Mouse (Mus musculus): ENCODE data around the gene Nt5c1b. TPM values are rescaled to one million over a fixed set of nuclear protein-coding genes. Genes with fewer than 3 reads are reported as not detected.
A peak's percentile ranks its signal among the peaks of the same experiment; 100 is the strongest.

The Nt5c1b gene
- polyA plus RNA-seq, 1 experiment from 2014 or later, result not detected

DNA sequence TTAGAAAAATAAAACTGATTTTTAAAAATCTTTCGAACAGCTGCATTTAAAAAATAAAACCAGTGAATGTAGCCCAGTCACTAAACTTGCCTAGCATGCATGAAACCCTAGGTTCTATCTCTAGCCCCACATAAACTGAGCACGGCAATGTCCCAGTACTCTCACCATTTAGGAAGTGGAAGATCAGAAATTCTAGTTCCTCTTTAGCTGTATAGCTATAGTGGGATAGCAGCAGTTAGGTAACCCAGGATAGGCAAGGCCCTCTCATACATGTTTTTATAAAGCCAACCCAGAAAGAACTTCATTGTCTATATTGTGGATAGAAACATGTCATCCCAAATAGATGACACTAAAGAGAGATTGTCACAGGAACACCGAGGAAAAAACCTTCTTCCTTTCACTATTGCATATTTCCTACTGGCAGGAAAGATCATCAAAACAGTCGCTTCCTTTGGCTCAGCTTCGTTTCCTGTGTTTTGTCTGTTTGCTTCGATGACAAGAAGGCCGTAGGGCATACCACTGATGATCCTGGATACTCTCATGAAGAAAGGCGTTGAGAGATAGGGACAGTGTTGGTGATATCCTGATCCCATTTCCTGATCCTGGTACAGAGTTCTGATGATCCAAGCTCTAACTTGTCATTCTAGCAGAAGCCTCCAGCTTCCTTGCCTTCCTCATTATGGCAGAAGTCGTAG, 32.8 kb downstream of the Nt5c1b start:
- 87% methylated on average over 9 of the region's 9 CpGs for WGBS
- ATAC-seq (ENCODE audit: insufficient number of reproducible peaks, low FRiP score, low TSS enrichment, low read depth), result no peak
- no peaks in the 10 kb centered on the region for H3K36me3 ChIP-seq (ENCODE audit: control insufficient read depth, insufficient read depth, low read length)

DNA sequence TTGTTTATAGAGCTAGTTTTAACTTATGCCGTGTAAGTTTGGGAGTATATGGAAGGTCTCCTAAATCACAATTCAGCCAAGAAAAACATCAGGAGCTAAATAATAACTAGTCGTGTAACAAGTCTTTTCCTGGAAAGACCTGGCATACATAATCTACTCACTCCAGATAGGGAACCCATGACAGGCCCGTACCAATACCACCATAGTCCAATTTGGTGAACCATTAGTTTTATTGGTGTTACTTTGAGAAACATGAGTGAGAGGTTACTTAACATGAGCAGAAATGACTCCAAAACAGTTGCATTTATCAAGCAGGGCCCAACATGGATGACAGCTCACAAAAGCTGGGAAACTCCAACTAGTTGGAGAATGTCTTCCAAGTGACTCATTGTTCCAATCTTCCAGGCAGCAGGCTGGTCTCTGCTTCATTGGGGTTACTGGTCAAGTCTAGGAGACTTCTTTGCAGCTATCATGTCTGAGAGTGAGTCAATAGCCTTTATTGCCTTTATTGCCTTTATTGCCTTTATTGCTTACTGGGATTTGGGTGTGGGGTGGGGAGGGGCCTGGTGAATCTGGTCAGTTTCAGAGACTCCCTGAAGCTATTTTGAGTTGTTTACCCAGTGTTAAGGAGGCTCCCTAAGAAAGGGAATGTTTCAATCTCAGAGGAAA, 40.9 kb downstream of the Nt5c1b start:
- ATAC-seq (ENCODE audit: insufficient number of reproducible peaks, low FRiP score, low TSS enrichment, low read depth), result no peak
- H3K4me1 ChIP-seq (ENCODE audit: control insufficient read depth, insufficient read depth, low read length), result no peaks in the 10 kb centered on the region
- DNase-seq (ENCODE audit: low spot score), result no peak
- H3K4me2 ChIP-seq (ENCODE audit: low read depth, severe bottlenecking), result no peak overlapping the region
- H3K27ac ChIP-seq (replicated peaks; ENCODE audit: low read depth, low read length), result no peak overlapping the region
- H3K36me3 ChIP-seq (ENCODE audit: control insufficient read depth, insufficient read depth, low read length), result no peaks in the 10 kb centered on the region
- no peak overlapping the region for H3K4me3 ChIP-seq (ENCODE audit: low read depth, low read length)
- H3K9ac ChIP-seq (ENCODE audit: low read length), result no peak overlapping the region
- WGBS, result 89% methylated on average over 3 of the region's 3 CpGs
- H3K27me3 ChIP-seq (ENCODE audit: control insufficient read depth, insufficient read depth, low read length), result no peaks in the 10 kb centered on the region
- H3K9me3 ChIP-seq (ENCODE audit: control insufficient read depth, low read length), result no peaks in the 10 kb centered on the region

More for the DNA sequence above, 32.8 kb downstream of the Nt5c1b start:
- H3K9ac ChIP-seq (ENCODE audit: low read length), result no peak overlapping the region
- H3K4me3 ChIP-seq (ENCODE audit: low read depth, low read length), result no peak overlapping the region
- H3K4me2 ChIP-seq (ENCODE audit: low read depth, severe bottlenecking), result no peak overlapping the region
- H3K27ac ChIP-seq (replicated peaks; ENCODE audit: low read depth, low read length), result no peak overlapping the region
- no peaks in the 10 kb centered on the region for H3K4me1 ChIP-seq (ENCODE audit: control insufficient read depth, insufficient read depth, low read length)
- no peaks in the 10 kb centered on the region for H3K27me3 ChIP-seq (ENCODE audit: control insufficient read depth, insufficient read depth, low read length)
- DNase-seq (ENCODE audit: low spot score), result no peak
- H3K9me3 ChIP-seq (ENCODE audit: control insufficient read depth, low read length), result no peaks in the 10 kb centered on the region

DNA sequence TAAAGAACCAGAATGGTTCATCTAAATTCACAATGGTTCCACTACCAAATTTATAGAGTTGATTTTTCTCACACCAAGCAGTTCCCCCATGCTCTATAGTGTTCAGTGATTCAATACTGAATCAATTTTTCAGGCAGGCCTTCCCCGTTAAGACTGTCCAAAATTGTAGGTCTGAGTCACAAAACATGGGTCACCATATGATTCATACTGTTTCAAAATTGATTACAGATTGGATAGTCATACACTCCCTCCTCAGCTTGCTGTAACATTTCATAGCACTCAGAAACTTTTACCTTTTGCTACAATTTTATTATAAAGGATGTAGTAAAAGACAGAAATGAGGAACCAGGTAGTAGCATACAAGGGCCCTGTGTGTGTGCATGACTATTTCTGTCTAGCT, 41.7 kb downstream of the Nt5c1b start:
- WGBS, result 85% methylated on average over 1 of the region's 1 CpGs
- Histone ChIP-seq H3K4me1 (ENCODE audit: control insufficient read depth, insufficient read depth, low read length) (no peaks in the 10 kb centered on the region), H3K36me3 (ENCODE audit: control insufficient read depth, insufficient read depth, low read length) (no peaks in the 10 kb centered on the region), H3K9ac (ENCODE audit: low read length) (no peak overlapping the region), H3K4me3 (ENCODE audit: low read depth, low read length) (no peak overlapping the region), H3K4me2 (ENCODE audit: low read depth, severe bottlenecking) (no peak overlapping the region), H3K27me3 (ENCODE audit: control insufficient read depth, insufficient read depth, low read length) (no peaks in the 10 kb centered on the region), H3K9me3 (ENCODE audit: control insufficient read depth, low read length) (no peaks in the 10 kb centered on the region), H3K27ac (replicated peaks; ENCODE audit: low read depth, low read length) (no peak overlapping the region)
- DNase-seq (ENCODE audit: low spot score) (no peak), ATAC-seq (ENCODE audit: insufficient number of reproducible peaks, low FRiP score, low TSS enrichment, low read depth) (no peak)

DNA sequence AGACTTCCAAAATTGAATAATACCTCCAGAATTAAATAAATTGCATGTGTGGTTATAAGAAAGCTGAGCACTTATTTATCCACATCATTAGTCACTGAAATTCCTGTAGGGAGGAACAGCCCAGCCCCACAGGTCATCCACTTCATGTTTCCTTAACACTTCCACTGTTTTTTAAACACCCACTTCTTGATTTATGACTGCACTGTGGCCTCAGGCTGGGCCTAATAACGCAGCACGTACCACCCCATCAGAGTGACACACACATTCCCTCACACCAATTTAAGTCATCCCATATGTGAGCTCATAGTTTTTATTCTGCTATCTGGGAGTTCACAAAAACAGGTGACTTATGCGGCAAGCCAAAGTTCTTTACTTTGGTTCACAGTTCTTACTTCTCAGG, 52.6 kb downstream of the Nt5c1b start:
- no peak for ATAC-seq (ENCODE audit: insufficient number of reproducible peaks, low FRiP score, low TSS enrichment, low read depth)

DNA sequence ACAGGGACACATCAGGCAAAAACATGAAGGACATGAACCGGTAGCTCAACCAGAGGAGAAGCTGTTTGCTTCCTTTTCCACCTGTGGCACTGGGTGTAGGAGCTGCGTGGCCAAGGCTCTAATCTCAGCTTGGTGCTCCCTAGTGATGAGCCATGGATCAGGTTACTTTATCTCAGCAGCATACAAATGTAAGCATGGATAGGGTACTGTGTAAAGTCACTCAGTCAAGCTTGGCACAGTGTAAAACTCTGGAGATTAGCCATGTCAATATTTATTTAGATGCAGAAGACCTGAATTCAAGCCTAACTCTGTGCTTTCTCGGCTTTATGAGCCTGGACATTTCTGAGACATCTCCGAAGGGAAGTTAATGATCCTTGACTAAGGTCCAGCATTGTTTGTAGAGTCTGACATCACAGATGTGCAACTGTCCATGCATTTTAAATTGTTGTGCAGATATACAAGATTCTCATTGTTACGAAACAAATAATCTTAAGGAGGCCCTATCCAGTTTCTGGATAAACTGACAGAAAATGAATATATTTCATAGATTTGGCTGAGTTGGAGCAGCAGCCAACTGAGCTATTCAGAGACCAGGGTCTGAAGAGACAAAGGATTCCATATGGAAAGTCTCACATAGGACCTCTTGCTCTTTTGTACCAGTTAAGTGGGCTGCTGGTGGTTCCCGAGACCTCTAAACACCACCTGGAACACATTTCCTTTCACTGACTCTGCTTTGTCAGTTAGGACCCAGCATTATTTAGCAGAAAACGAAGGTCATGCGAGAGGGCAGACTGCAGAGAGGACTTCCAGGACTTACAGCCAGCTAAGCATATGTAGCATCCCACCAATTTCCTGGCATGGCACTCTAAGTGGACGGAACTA, 56.5 kb downstream of the Nt5c1b start:
- H3K4me3 ChIP-seq (ENCODE audit: low read depth, low read length), result no peak overlapping the region
- no peak overlapping the region for H3K4me2 ChIP-seq (ENCODE audit: low read depth, severe bottlenecking)
- 54% methylated on average over 9 of the region's 9 CpGs for WGBS
- DNase-seq (ENCODE audit: low spot score) (no peak), ATAC-seq (ENCODE audit: insufficient number of reproducible peaks, low FRiP score, low TSS enrichment, low read depth) (no peak)
- H3K27me3 ChIP-seq (ENCODE audit: control insufficient read depth, insufficient read depth, low read length), result no peaks in the 10 kb centered on the region
- H3K27ac ChIP-seq (replicated peaks; ENCODE audit: low read depth, low read length), result no peak overlapping the region
- H3K9ac ChIP-seq (ENCODE audit: low read length), result no peak overlapping the region
- H3K9me3 ChIP-seq (ENCODE audit: control insufficient read depth, low read length), result no peaks in the 10 kb centered on the region
- no peaks in the 10 kb centered on the region for H3K36me3 ChIP-seq (ENCODE audit: control insufficient read depth, insufficient read depth, low read length)
- H3K4me1 ChIP-seq (ENCODE audit: control insufficient read depth, insufficient read depth, low read length), result no peaks in the 10 kb centered on the region

More for the DNA sequence above, 52.6 kb downstream of the Nt5c1b start:
- H3K9ac ChIP-seq (ENCODE audit: low read length), result no peak overlapping the region
- H3K36me3 ChIP-seq (ENCODE audit: control insufficient read depth, insufficient read depth, low read length), result no peaks in the 10 kb centered on the region
- no peaks in the 10 kb centered on the region for H3K4me1 ChIP-seq (ENCODE audit: control insufficient read depth, insufficient read depth, low read length)
- 19% methylated on average over 3 of the region's 3 CpGs for WGBS
- H3K27ac ChIP-seq (replicated peaks; ENCODE audit: low read depth, low read length), result no peak overlapping the region
- H3K27me3 ChIP-seq (ENCODE audit: control insufficient read depth, insufficient read depth, low read length), result no peaks in the 10 kb centered on the region
- DNase-seq (ENCODE audit: low spot score), result peak; percentile 49
- no peak overlapping the region for H3K4me2 ChIP-seq (ENCODE audit: low read depth, severe bottlenecking)
- H3K9me3 ChIP-seq (ENCODE audit: control insufficient read depth, low read length), result no peaks in the 10 kb centered on the region
- H3K4me3 ChIP-seq (ENCODE audit: low read depth, low read length), result no peak overlapping the region

DNA sequence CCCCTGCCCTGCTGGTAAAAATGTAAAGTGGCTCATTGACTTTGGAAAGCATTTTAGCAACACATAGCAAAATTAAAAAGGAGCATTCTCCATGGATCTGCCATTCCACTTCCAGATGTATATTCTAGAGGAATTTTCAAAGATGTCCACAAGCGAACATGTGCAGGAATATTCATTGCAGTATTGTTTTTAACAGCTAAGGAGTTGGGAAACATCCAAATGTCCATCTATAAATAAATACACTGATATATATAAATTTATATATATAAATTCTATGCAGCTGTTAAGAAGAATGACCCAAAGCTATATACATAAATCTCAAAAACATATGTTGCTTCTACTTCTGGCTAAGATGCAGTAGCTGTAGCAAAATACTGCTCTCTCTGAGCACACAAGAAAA, 61.2 kb downstream of the Nt5c1b start:
- no peak for ATAC-seq (ENCODE audit: insufficient number of reproducible peaks, low FRiP score, low TSS enrichment, low read depth)
- Histone ChIP-seq H3K27me3 (ENCODE audit: control insufficient read depth, insufficient read depth, low read length) (no peaks in the 10 kb centered on the region), H3K9ac (ENCODE audit: low read length) (no peak overlapping the region), H3K27ac (replicated peaks; ENCODE audit: low read depth, low read length) (no peak overlapping the region), H3K9me3 (ENCODE audit: control insufficient read depth, low read length) (no peaks in the 10 kb centered on the region), H3K36me3 (ENCODE audit: control insufficient read depth, insufficient read depth, low read length) (no peaks in the 10 kb centered on the region), H3K4me3 (ENCODE audit: low read depth, low read length) (no peak overlapping the region), H3K4me1 (ENCODE audit: control insufficient read depth, insufficient read depth, low read length) (no peaks in the 10 kb centered on the region), H3K4me2 (ENCODE audit: low read depth, severe bottlenecking) (no peak overlapping the region)
- DNase-seq (ENCODE audit: low spot score), result no peak
- 90% methylated on average over 1 of the region's 1 CpGs for WGBS

DNA sequence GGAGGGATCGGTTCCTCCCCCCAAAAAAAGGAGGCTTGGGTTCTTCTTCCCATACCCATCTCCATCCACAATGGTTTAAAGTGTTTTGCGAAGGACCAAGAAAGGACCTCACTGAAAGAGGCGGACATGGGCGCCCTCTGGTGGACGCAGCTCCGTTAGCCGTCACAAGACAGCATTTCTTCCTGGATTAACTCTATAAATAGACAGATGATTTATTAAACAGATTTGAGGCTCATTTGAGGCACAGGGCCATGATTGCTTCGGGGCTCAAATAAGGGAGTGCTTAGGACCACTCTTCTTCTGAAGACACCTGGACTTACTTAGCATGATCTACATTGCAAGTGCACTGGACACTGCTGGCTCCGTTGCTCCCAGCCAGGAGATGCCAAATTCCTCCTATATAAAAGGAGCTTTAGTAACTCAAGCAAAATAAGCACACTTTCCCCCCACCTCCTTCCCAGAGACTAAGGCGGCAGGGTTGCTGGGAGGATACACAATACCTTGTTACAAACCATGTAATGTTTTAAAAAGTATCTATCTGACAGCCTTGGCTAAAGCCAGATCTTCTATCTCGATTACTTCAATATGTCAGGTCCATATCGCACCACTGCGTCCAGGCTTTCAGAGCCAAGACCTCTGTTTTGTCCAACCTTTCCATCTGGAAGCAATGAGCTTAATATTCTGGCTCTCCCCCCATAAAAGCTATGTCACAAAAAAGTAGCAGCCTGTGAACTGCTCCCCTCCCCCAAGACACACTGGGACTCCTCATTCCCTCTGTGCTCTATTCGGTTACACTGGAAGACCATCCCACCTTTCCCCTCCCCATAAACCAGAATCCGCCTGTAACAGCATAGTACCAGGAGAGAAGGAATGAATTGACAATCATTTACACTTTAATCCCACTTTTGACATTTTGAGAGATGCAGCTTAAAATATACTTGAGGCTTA, 68.6 kb downstream of the Nt5c1b start:
- Histone ChIP-seq H3K4me1 (ENCODE audit: control insufficient read depth, insufficient read depth, low read length) (no peaks in the 10 kb centered on the region), H3K27me3 (ENCODE audit: control insufficient read depth, insufficient read depth, low read length) (no peaks in the 10 kb centered on the region), H3K27ac (replicated peaks; ENCODE audit: low read depth, low read length) (no peak overlapping the region), H3K9ac (ENCODE audit: low read length) (no peak overlapping the region), H3K36me3 (ENCODE audit: control insufficient read depth, insufficient read depth, low read length) (no peaks in the 10 kb centered on the region), H3K4me3 (ENCODE audit: low read depth, low read length) (no peak overlapping the region), H3K9me3 (ENCODE audit: control insufficient read depth, low read length) (no peaks in the 10 kb centered on the region), H3K4me2 (ENCODE audit: low read depth, severe bottlenecking) (no peak overlapping the region)
- DNase-seq (ENCODE audit: low spot score) (peak; percentile 92), ATAC-seq (ENCODE audit: insufficient number of reproducible peaks, low FRiP score, low TSS enrichment, low read depth) (peak; percentile 65; the same call in 1 of the 2 replicates)
- 14% methylated on average over 15 of the region's 15 CpGs for WGBS
